Mouse (Mus musculus) granulocyte monocyte progenitor cell, adult 5-6 weeks (primary cell): ENCODE results near the gene Nf1. TPM values are rescaled to one million over a fixed set of nuclear protein-coding genes. Genes with fewer than 3 reads are reported as not detected.

Source experiments
- ATAC-seq: replicated peaks from 2 replicates; pipeline ENCODE4 v1.8.0; 2016; ENCODE audit warnings: mild to moderate bottlenecking, moderate TSS enrichment, inconsistent platforms; ENCODE audit not compliant: poor library complexity, severe bottlenecking
- total RNA-seq, 2 experiments: library from RNA; stranded (forward) in 1 of 2; stranded (reverse) in 1 of 2; fragments of 200-712, 200-1000 nt in 1 of 2; fragments of >200 nt in 1 of 2; fragmentation: Nextera tagmentation in 1 of 2; gene quantifications; 2 replicates each; pipeline ENCODE4 v1.2.3; 2014 to 2017

Gene Nf1
- total RNA-seq, 2 experiments from 2014 or later = 11.0 to 28.3 TPM

DNA sequence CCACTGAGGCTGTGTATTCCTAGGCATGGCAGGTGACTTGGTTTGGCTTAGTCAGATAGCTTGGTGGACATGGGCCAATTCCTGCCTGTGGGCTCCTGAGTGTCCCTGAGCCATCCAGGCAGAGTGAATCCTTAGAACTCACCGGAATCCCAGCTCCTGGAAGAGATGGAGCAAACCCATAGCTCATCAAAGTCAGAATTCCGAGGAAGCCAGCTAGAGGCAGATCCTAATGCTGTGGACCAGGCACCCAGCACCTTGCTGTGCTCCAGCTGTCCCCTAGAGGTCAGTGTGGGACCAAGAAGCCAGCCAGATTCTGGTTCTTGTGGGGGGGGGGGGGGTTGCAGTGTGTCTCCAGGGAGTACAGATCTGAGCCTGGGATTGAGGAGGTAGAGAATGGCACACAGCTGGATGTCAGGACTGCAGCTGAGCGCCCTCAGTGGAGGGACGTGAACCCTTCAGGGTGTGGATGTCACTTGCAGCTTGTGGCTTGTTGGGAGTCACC lies 285.4 kb downstream of the Nf1 start:
- ATAC-seq = peak; percentile 51

DNA sequence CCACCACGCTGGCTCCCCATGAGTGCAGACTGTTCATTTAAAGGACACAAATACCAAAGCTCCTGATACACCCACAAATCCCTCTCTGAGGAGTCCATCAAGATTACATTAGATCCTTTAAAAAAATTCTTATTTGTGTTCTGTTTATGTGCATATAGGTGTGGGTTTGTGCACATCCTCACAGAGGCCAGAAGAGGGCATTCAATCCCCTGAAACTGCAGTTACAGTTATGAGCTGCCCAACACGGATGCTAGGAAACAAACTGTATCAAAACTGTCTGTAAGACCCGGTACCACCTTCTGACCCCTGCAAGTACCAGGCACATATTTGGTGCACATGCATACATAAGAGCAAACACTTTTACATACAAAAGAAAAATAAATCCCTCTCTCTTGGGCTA lies 289.2 kb downstream of the Nf1 start:
- peak; percentile 38; the same call in 1 of the 2 replicates for ATAC-seq

DNA sequence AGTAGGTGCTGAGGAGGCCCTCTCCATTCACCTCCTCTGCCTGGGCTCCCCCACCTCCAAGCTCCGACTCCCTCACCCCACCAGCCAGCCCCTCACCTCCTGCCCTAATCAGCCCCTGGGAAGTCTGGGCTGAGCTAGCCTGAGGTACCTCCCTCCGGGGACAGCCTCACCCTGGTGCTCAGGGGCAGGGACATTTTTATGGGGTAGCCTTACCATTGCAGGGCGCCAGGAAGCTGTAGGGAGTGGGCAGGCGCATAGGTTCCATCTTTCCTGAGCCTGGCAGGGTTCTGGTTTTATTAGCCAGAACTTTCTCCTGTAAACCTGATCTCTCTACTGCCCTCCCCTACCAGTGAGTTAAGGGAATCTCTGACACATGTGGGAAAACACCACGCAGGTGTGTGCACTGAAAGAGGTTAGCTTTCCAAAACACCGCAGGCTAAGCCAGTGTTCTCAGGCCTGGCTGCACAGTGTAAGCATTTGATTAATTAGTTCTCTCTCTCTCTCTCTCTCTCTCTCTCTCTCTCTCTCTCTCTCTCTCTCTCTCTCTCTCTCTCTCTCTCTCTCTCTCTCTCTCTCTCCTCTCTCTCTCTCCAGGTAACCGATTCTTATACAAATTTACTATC lies 290.4 kb downstream of the Nf1 start:
- ATAC-seq = no peak

DNA sequence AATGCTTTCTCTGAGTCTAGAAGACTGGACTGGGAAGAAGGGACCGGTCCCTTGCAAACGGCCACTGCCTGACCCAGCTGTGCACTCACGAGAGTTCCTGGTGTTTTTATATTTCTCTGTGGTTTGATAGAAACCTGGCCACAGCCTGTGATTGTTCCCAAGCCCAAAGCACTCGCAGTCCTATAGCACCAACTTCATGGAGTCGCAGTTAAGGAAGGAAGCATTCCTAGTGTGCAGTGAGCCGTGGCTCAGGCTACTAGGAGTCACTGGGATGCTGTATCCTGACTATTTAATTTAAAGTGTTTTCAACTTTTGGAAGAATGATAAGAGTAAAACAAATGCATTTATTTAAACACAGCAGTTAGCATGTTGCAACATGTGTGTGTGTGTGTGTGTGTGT lies 291.0 kb downstream of the Nf1 start:
- ATAC-seq = no peak

Other genes with a start within 250 kb of the Nf1 start
- 8.1 and 19.2 TPM in 2 replicates for gene Ksr1, start 193.3 kb upstream of the Nf1 start, total RNA-seq (2014; fragmentation: Nextera tagmentation)
- gene Ksr1, start 193.3 kb upstream of the Nf1 start, total RNA-seq (2017) = 5.4 and 8.2 TPM in 2 replicates
- 123 and 152 TPM in 2 replicates for gene Wsb1, start 85.0 kb upstream of the Nf1 start, total RNA-seq (2014; fragmentation: Nextera tagmentation)
- gene Wsb1, start 85.0 kb upstream of the Nf1 start, total RNA-seq (2017) = 153 and 170 TPM in 2 replicates
- not detected in 2 replicates for gene Gm9964, start 42.8 kb upstream of the Nf1 start, total RNA-seq (2014; fragmentation: Nextera tagmentation)
- not detected in 2 replicates for gene Gm9964, start 42.8 kb upstream of the Nf1 start, total RNA-seq (2017)
- gene Omg, start 164.4 kb downstream of the Nf1 start, total RNA-seq (2014; fragmentation: Nextera tagmentation) = 0.86 TPM in 1 of 2 replicates, not detected in the other
- gene Omg, start 164.4 kb downstream of the Nf1 start, total RNA-seq (2017) = 0.04 TPM in 1 of 2 replicates, not detected in the other
- gene Evi2b, start 184.1 kb downstream of the Nf1 start, total RNA-seq (2014; fragmentation: Nextera tagmentation) = 242 and 361 TPM in 2 replicates
- gene Evi2b, start 184.1 kb downstream of the Nf1 start, total RNA-seq (2017) = 80.1 and 82.3 TPM in 2 replicates
- 20.2 and 33.1 TPM in 2 replicates for gene Evi2, start 190.9 kb downstream of the Nf1 start, total RNA-seq (2014; fragmentation: Nextera tagmentation)
- gene Evi2, start 190.9 kb downstream of the Nf1 start, total RNA-seq (2017) = 4.0 and 7.4 TPM in 2 replicates
- 6.7 and 10.8 TPM in 2 replicates for gene Evi2a, start 190.9 kb downstream of the Nf1 start, total RNA-seq (2014; fragmentation: Nextera tagmentation)
- 20.1 and 26.7 TPM in 2 replicates for gene Evi2a, start 190.9 kb downstream of the Nf1 start, total RNA-seq (2017)